19 mouse cellular contexts compared by ENCODE assay signal in genomic region chr7:49569646-49570045, GRCm38 (mm10).
A peak's percentile ranks its signal among the peaks of the same experiment; 100 is the strongest.
DNase-seq lines count a peak whose midpoint lies in the region; ATAC-seq lines count a peak whose summit lies in the region.
"Had no signal": no experiment of that assay in that cellular context is flagged by ENCODE, and none has a peak within 500 bp of the region (broad histone marks: within the 10 kb centered on the region; RNA-seq: fewer than 3 reads in every experiment).

No protein-coding gene starts in this region.

- no peaks in the 10 kb centered on the region for H3K36me3 ChIP-seq in hindbrain, embryonic 11.5 days (ENCODE audit: control insufficient read depth, insufficient read depth, low read length)
- H3K36me3 ChIP-seq in hindbrain, embryonic 14.5 days (replicated peaks; ENCODE audit: control insufficient read depth, insufficient read depth), result peaks cover 45% of the 10 kb centered on the region
- H3K36me3 ChIP-seq in midbrain, embryonic 14.5 days (ENCODE audit: control insufficient read depth, insufficient read depth, low read length), result peaks cover 24% of the 10 kb centered on the region
- H3K36me3 ChIP-seq in midbrain, embryonic 16.5 days (ENCODE audit: control insufficient read depth, insufficient read depth, low read length), result peaks cover 6% of the 10 kb centered on the region; the same call in 1 of the 2 replicates
- H3K36me3 ChIP-seq: G1E had no signal

- DNase-seq in hindbrain, embryonic 11.5 days (ENCODE audit: low spot score), result no peak
- DNase-seq in hindbrain, embryonic 14.5 days (ENCODE audit: low spot score), result no peak
- DNase-seq in midbrain, embryonic 14.5 days, result peak; percentile 21
- peak; percentile 53 for DNase-seq in layer of hippocampus, adult 9-10 months (ENCODE audit: low spot score)
- peak; percentile 42 for DNase-seq in right cerebral cortex, postnatal 14 days
- no peak for DNase-seq in ovary, postnatal 14 days (ENCODE audit: low spot score)
- DNase-seq in urinary bladder, postnatal 25 days (ENCODE audit: low spot score), result no peak
- DNase-seq: adrenal gland, adult 8-10 months; cerebellum, postnatal 25 days; heart, postnatal 14 days; liver, embryonic 13.5 days; lung, postnatal 10 days; thymus, postnatal 25 days had no signal

- no peaks in the 10 kb centered on the region for H3K27me3 ChIP-seq in hindbrain, embryonic 11.5 days (ENCODE audit: control insufficient read depth, insufficient read depth, low read length)
- no peaks in the 10 kb centered on the region for H3K27me3 ChIP-seq in hindbrain, embryonic 14.5 days (ENCODE audit: control insufficient read depth, insufficient read depth, low read length)
- no peaks in the 10 kb centered on the region for H3K27me3 ChIP-seq in midbrain, embryonic 14.5 days (ENCODE audit: control insufficient read depth, insufficient read depth, low read length)
- no peaks in the 10 kb centered on the region for H3K27me3 ChIP-seq in midbrain, embryonic 16.5 days (ENCODE audit: control insufficient read depth, insufficient read depth, low read depth, low read length)
- H3K27me3 ChIP-seq: embryonic facial prominence, embryonic 13.5 days; intestine, embryonic 15.5 days; liver, embryonic 13.5 days; stomach, embryonic 15.5 days had no signal

- H3K4me3 ChIP-seq in hindbrain, embryonic 11.5 days (ENCODE audit: low read depth, low read length), result no peak overlapping the region
- H3K4me3 ChIP-seq in hindbrain, embryonic 14.5 days (replicated peaks; ENCODE audit: low read length), result no peak overlapping the region
- H3K4me3 ChIP-seq in midbrain, embryonic 14.5 days (replicated peaks; ENCODE audit: low read depth, low read length), result no peak overlapping the region
- H3K4me3 ChIP-seq in midbrain, embryonic 16.5 days (ENCODE audit: low read depth, low read length), result no peak overlapping the region
- H3K4me3 ChIP-seq: embryonic facial prominence, embryonic 13.5 days; intestine, embryonic 15.5 days; limb, embryonic 10.5 days; liver, embryonic 13.5 days; stomach, embryonic 15.5 days had no signal

- no peaks in the 10 kb centered on the region for H3K9me3 ChIP-seq in hindbrain, embryonic 11.5 days (ENCODE audit: control insufficient read depth, low read length)
- H3K9me3 ChIP-seq in hindbrain, embryonic 14.5 days (ENCODE audit: control insufficient read depth, low read length), result no peaks in the 10 kb centered on the region
- H3K9me3 ChIP-seq in midbrain, embryonic 14.5 days (ENCODE audit: control insufficient read depth, low read length), result no peaks in the 10 kb centered on the region
- H3K9me3 ChIP-seq in midbrain, embryonic 16.5 days (replicated peaks; ENCODE audit: control insufficient read depth, low read length, poor library complexity, severe bottlenecking), result no peaks in the 10 kb centered on the region
- H3K9me3 ChIP-seq: embryonic facial prominence, embryonic 13.5 days; intestine, embryonic 15.5 days; limb, embryonic 10.5 days; liver, embryonic 13.5 days; stomach, embryonic 15.5 days had no signal

- no peak for ATAC-seq in hindbrain, embryonic 11.5 days (ENCODE audit: low FRiP score)
- ATAC-seq in hindbrain, embryonic 14.5 days (ENCODE audit: low FRiP score), result no peak
- ATAC-seq in midbrain, embryonic 14.5 days (ENCODE audit: low FRiP score, low TSS enrichment), result peak; percentile 9; the same call in 1 of the 2 replicates
- no peak for ATAC-seq in midbrain, embryonic 16.5 days
- ATAC-seq: intestine, embryonic 15.5 days had no signal

- H3K9ac ChIP-seq in hindbrain, embryonic 11.5 days (ENCODE audit: low read depth, low read length), result no peak overlapping the region
- H3K9ac ChIP-seq in hindbrain, embryonic 14.5 days, result no peak overlapping the region
- no peak overlapping the region for H3K9ac ChIP-seq in midbrain, embryonic 14.5 days (replicated peaks; ENCODE audit: low read length)
- no peak overlapping the region for H3K9ac ChIP-seq in midbrain, embryonic 16.5 days (ENCODE audit: low read depth, low read length)
- H3K9ac ChIP-seq: embryonic facial prominence, embryonic 13.5 days; intestine, embryonic 15.5 days; liver, embryonic 13.5 days; stomach, embryonic 15.5 days had no signal

- no peak overlapping the region for H3K4me2 ChIP-seq in hindbrain, embryonic 11.5 days (replicated peaks; ENCODE audit: low read depth, low read length)
- H3K4me2 ChIP-seq in hindbrain, embryonic 14.5 days (replicated peaks), result no peak overlapping the region
- no peak overlapping the region for H3K4me2 ChIP-seq in midbrain, embryonic 14.5 days (ENCODE audit: low read length)
- H3K4me2 ChIP-seq in midbrain, embryonic 16.5 days (ENCODE audit: low read length), result no peak overlapping the region
- H3K4me2 ChIP-seq: embryonic facial prominence, embryonic 13.5 days; intestine, embryonic 15.5 days; liver, embryonic 13.5 days; stomach, embryonic 15.5 days had no signal

- no peaks in the 10 kb centered on the region for H3K4me1 ChIP-seq in hindbrain, embryonic 11.5 days (replicated peaks; ENCODE audit: control insufficient read depth, insufficient read depth, low read length)
- H3K4me1 ChIP-seq in hindbrain, embryonic 14.5 days (replicated peaks; ENCODE audit: control insufficient read depth, insufficient read depth, low read length), result no peaks in the 10 kb centered on the region
- H3K4me1 ChIP-seq in midbrain, embryonic 14.5 days (ENCODE audit: control insufficient read depth, insufficient read depth, low read length), result no peaks in the 10 kb centered on the region; the same call in 1 of the 2 replicates
- H3K4me1 ChIP-seq in midbrain, embryonic 16.5 days (ENCODE audit: control insufficient read depth, insufficient read depth, low read length), result no peaks in the 10 kb centered on the region
- H3K4me1 ChIP-seq: intestine, embryonic 15.5 days; liver, embryonic 13.5 days; stomach, embryonic 15.5 days had no signal

- 87% methylated on average over 7 of the region's 7 CpGs for WGBS in hindbrain, embryonic 11.5 days
- 57% methylated on average over 7 of the region's 7 CpGs for WGBS in hindbrain, embryonic 14.5 days
- WGBS in midbrain, embryonic 14.5 days, result 49% methylated on average over 7 of the region's 7 CpGs
- 45% methylated on average over 7 of the region's 7 CpGs for WGBS in midbrain, embryonic 16.5 days

- peak overlapping the region; percentile 2; the same call in 1 of the 2 replicates for H3K27ac ChIP-seq in hindbrain, embryonic 11.5 days (ENCODE audit: low read depth, low read length)
- no peak overlapping the region for H3K27ac ChIP-seq in hindbrain, embryonic 14.5 days
- no peak overlapping the region for H3K27ac ChIP-seq in midbrain, embryonic 14.5 days (replicated peaks; ENCODE audit: low read depth, low read length)
- no peak overlapping the region for H3K27ac ChIP-seq in midbrain, embryonic 16.5 days (ENCODE audit: low read length)
- H3K27ac ChIP-seq: embryonic facial prominence, embryonic 13.5 days; intestine, embryonic 15.5 days; limb, embryonic 10.5 days; liver, embryonic 13.5 days; stomach, embryonic 15.5 days had no signal

Comparison
In these comparisons a context has a peak if more than half of its experiments do, and no peak if none do; other contexts are left out.
1. DNase-seq: peak in midbrain, embryonic 14.5 days (single experiment), layer of hippocampus, adult 9-10 months (single experiment) and right cerebral cortex, postnatal 14 days (single experiment); none in hindbrain, embryonic 11.5 days (single experiment), hindbrain, embryonic 14.5 days (single experiment), ovary, postnatal 14 days (single experiment) and urinary bladder, postnatal 25 days (single experiment).